Mouse (Mus musculus) A20 (cell line): ENCODE measurements at regions not wholly inside any gene's neighbourhood (a gene's known extent, or its start where the extent isn't known, plus 50 kb on each side); places are given as distances from the start of the nearest gene placed in this dataset.

Source experiments
- DNase-seq: peaks from one replicate; pipeline ENCODE4 v3.0.0-alpha.2; 2011; ENCODE audit warnings: low read depth, low spot score

- DNase-seq = peak; percentile 35
Observed at GRCm38 (mm10) chr12:82520840-82521239, 67.3 kb upstream of the Rgs6 start.

- no peak for DNase-seq
Observed at GRCm38 (mm10) chr12:82524987-82525386, 63.1 kb upstream of the Rgs6 start.
